Mouse (Mus musculus) thymus, postnatal 4 days (tissue): ENCODE measurements at regions not wholly inside any gene's neighbourhood (a gene's known extent, or its start where the extent isn't known, plus 50 kb on each side); places are given as distances from the start of the nearest gene placed in this dataset.

Experiments
- DNase-seq: peaks from one replicate; pipeline ENCODE4 v3.0.0; 2021

DNA sequence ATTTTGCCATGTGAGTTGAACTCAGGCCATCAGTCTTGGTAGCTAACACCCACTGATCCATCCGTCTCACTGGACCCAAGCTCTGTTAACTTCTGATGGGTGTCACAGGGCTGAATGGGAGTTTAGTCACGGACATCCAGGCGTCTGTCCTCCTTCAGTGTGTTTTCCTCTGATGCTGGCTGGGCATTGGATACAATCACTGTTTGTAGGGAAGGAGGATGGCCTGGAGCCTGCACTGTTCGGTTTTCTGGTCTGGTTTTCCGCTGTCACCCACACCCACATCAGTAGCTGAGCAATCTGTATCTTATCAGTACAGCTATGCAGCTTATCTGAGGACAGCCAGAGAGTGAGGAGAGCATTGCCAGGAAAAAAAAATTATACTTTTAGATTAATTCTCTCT is 207.7 kb upstream of the Pde3a start:
- no peak for DNase-seq

DNA sequence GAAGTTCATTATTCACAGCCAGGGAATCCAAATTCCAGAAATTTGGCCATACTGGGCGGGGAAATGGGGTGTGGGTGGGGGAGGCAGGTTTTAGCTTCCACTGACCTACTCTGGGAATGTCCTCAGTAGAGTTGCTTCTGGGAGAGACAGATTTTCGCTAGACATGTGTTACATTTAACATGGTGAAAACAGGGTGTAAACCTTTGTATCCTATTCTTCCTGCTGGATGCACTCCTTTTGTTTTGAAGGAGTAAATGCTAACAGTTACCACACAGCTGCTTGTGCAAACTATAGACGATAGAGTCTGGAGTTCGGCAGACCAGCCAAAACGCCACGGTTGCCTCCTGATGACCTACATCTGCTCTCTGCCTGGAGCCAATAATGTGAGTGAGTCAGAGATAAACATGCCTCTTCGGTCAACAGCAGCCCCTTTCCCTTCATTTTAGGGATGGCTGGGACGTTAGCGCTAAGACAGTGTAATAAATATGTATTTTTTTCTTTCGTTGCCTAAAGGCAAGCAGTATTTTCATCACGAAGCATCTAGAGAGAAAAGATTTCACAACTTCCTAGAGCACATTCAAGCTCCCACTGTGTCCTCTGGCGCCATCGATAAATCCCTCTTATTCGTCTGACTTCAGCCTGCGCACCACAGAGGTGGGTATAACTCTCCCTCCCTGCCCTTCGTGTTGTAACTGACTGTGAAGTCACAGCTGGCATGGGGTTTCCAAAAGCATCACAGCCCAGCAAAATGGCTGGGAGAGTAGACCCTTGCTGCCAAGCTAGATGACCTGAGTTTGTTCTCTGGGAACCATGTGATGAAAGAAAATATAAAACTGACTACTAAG is 207.1 kb upstream of the Pde3a start:
- no peak for DNase-seq

DNA sequence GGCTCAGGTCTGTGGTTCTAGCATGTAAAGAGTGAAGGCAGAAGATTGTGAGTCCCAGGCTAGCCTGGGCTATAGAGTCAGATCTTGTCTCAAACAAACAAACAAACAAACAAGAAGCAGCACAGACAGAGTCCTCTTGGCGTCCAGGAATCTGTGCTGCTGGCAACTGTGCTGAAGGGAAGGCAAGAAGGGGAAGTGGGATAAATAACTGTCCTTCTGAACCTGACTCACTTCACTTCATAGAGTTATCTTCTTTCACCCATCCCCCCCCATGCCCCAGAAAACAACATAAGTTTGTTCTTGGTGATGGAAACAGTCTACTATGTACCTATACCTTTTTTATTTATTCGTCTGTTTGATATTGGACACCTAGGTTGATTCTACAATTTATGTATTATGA is 200.8 kb upstream of the Pde3a start:
- DNase-seq, result no peak

DNA sequence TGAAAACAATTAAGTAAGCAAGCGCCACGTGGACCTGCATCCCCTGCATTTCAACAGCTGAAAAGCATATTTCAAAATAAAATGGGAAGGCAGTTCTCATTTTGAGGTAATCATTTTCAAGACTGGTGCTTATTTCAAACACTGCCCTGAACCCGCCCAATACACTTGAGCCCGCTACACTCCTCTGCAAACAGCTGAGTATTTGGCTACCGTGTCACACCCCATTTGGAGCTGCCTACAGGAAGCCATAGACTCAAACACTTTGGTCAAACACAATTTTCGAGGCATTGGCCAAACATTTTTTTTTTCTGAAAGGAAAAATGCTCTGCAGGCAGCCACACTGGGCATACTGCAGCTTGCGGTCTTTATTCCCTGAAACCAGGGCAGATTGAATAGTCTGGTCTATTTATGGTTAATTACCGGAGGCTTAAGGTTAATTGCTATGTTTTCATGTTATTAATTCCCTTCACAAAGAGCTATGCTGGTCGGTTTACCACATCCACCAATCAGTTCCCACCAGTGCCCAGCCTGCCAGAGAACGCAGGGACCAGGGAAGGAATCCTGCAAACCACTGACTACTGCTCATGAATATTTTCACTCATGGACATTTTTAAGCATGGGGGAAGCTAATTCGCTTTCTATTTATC is 198.9 kb upstream of the Pde3a start:
- no peak for DNase-seq

DNA sequence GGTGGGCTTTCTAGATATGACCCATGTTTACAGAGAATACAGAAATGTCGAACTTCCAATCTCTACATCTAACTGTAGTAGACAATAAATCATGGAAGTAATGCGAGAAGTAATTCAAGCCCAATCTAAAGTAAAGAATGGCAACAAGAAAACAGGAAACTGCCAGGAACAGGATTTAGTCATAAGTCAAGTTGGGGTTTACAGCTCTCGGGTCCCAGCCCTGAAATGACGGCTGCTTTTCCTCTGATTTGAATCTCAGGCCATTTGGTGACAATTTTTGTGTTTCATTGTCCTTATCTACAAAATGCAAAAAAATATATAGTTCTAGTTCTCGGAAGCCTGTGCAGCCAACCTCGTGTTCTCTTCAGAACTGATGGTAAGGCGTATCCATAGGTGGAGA is 195.0 kb upstream of the Pde3a start:
- DNase-seq, result no peak

DNA sequence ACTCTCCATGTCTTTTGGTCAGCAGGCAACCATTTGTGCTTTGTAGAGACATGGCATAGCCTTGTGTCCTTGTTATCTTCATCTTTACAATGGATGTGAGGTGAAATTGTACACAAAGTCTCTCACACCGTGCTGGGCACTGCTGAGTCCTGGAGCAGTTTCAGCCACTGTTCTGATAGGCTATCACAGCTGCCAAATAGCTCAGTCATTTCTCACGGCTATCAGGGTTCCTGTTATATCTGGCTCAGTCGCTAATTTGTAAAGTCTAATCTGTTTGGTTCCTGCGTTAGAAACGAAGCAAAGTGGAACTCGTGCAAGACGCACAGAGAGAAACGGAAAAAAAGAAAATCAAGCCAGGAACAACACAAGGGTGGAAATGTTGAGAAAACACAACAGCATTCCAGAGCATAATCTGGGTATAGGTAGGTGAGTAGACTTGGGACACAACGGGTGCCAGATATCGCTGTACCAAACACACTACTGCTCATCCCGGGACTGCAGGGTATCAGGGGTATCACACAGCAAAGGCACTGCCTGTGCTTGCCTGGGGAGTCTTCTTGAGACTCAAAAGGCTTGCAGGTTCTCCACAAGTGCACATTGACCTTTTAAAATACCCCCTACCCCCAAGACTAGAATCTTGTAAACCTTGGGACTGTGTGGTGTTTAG is 189.7 kb upstream of the Pde3a start:
- DNase-seq, result no peak

DNA sequence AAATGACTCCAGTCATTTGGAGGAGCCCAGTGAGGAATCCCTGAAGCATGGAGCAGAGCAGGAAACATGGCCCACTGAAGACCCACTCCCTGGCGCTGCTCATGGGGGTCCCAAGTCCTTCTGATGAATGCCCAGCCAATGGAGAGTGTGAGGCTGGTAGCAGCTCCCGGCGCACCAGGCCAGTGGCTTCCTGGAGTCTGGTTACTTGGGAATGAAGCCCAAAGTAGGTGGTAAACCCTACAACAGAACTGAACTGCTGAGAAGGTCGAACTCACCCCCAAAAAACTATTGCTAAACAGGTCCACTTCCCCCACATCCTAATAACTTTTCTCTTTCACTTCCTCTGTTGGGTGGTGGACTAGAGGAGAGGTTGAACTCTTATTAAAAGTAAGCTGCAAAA is 183.3 kb upstream of the Pde3a start:
- no peak for DNase-seq

DNA sequence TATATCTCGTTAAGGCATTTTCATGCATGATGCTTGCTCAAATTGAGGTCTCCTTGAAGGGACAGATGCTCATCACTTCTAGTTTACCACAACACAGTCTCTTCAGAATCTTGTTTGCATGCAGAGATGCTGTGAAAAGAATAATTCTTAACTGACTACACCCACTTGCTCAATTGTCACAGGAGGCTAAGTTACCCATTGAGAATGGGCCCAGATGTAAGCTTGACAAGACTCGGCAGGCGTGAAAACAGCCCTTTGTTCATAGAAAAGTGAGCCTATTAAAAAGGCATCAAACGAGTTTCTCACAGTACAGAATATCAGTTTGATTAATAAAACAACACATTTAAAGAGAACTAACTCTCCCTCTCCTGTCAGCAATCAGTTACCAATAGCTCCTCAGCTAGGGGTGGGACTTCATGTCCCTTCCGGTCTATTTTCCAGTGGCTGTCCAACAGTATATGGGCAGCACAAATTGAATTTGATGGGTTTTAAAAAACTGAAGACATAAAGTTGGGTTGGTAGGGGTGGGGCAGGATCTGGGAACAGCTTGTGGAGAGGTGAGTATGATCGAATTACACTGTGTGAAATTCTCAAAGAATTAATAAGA is 180.1 kb upstream of the Pde3a start:
- no peak for DNase-seq

DNA sequence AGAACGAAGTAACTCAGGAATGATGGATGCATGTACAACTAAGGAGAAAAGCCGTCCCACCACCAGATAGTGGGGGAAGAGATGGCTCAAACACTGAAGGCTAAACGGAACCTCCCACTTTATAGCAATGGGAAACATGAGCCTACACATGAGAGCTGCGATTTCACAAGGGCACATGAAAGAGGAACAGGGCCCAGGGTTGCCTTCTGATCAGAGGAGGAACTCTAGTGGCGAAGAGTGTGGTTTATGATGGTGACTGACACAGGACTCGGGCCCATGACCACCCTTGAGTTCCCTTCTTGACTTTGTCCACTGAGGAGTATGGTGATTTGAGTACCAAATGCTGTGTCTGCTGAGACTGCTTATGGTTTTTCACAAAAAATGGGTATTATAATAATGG is 179.2 kb upstream of the Pde3a start:
- no peak for DNase-seq

DNA sequence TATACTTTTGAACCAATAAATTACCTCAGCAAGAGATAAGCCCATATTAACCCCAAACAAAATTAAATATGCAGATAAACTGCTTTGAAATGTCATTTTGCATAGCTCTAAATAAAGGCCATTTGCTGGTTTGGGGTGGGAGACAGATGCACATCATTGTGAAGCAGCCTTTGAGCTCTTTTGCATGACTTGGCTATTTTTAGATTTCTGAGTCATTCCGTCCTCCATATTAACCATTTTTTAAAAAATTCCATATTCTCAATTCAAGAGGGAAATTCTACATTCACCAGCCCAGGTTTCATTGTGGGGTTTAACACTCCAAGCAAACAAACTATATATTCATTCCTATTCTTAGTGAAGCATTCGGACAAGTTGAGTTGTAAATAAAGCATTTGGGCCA is 177.6 kb upstream of the Pde3a start:
- no peak for DNase-seq

DNA sequence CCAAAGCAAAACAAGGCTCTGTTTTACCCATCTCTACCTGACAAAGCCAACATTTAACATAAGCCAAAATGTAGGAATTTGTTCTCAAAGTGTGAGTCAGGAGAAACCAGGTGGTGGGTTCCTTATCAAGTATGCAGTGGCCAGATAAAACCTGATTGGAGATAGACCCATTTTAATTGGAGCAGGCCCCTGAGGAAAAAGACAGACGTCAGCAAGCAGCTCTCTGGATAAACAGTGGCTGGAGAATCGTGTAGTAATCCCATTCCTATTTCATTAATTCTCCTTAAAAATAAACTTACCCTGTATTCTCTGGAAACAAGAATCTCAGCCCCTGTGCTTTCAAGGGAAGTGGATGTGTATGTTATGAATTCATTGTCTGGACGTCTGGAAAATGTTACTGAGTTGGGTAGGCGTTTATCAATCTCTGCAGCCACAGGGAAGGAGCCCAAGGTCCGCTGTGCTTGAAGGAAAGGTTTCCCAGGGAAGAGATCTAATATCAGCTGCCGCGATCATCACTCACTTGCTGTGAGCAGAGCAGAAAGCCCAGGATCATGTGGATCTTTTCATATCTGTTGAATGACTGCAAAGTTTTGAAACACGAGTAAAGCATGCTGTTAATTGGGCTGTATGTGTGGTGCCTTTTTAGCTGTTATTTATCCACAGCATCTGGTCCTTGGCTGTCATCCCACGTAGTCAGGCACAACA is 157.8 kb upstream of the Pde3a start:
- no peak for DNase-seq

DNA sequence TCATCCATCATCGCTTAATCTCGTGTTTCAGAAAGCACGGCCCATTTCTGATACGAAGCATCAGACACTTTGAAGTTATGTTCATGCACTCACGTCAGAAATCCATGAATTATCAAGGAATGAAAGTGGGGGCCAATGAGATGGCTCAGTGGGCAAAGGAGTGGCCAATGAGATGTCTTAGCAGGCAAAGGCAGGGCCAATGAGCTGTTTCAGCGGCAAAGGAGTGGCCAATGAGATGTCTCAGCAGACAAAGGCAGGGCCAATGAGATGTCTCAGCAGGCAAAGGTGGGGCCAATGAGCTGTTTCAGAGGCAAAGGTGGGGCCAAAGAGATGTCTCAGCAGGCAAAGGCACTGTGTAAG is 157.3 kb upstream of the Pde3a start:
- no peak for DNase-seq

DNA sequence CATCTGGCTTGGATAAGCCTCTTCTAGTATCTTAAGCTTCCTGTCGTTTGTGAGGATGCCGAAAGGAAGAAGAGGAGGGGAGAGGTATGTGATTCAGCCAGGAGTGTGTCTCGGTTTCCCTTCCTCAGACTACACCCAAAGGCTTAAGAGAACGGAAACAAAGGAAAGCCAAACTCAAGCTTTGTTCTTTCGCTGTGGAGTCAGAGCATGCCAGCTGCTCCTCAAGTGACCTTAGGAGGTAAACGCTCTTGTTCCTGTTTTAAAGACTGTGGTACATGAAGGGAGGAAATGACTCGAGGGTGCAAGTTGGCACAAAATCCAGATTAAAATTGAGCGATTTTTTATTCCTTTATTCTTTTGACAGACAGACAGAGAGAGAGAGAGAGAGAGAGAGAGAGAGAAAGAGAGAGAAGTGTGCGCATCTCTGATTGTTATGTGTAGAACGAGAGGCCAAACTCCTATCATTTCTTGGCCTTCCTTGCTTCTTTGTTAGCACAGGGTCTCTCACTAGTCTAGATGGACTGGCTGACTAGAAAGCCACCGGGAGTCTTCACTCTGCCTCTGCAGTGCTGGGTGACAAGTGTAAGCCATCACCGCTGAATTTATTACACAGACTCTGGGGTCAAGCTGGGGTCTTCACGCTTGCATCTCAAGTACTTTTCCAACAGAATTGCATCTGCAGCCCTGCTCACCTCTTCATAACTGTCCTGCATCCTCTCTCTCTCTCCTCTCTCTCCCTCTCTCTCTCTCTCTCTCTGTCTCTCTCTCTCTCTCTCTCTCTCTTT is 151.5 kb upstream of the Pde3a start:
- no peak for DNase-seq

DNA sequence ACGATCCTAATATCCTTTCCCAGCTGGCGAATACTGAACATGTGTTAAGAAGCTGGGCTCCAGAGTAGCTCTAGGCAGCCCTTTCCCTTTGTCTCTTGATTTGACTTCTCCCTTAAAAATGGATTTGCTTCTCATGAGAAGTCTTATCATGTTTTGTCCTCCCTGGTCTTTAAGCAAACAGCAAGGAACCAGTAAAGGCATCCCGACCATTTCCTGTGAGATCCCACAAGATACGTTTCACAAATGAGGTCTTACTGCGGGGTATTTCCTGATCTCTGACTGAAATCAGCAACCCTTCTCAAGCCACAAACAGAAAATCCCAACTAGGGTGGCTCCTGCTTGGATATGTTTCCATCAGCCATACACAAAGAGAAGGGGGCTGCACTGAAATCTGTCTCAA is 130.8 kb upstream of the Pde3a start:
- no peak for DNase-seq

DNA sequence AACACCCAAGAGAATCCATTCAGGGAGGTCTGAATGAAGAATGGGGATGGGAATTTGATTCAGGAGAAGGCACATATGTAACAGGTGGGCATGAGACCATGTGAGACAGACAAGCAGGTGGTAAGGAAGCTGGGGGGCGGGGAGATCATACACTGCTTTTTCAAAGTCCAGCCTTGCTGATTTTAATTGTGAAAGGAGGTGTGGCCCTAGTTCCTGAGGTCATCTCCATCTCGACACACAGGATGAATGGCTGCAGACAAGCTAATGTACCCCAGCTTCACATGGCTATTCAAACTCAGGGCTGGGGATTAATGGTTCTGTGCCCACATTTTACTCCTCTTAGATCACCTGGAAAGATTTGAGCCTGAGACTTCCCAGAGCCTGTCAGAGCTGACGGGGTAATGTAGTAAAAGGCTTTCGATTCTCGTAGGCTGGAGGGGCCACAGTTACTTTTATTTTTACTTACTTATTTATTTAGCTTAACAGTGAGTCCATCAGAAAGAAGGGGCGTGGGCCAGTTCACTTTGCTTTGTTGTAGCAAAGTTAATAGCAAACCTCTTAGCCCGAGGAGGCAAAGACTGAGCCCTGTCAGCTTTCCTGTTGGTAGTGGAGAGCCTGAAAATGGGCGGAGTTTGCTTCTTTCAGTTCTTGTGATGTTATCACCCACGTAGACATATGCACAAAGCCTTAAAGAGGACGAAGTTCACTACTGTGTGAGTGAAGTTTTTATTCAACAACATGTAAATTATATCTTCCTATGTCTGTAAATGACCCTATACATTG is 122.3 kb upstream of the Pde3a start:
- no peak for DNase-seq

DNA sequence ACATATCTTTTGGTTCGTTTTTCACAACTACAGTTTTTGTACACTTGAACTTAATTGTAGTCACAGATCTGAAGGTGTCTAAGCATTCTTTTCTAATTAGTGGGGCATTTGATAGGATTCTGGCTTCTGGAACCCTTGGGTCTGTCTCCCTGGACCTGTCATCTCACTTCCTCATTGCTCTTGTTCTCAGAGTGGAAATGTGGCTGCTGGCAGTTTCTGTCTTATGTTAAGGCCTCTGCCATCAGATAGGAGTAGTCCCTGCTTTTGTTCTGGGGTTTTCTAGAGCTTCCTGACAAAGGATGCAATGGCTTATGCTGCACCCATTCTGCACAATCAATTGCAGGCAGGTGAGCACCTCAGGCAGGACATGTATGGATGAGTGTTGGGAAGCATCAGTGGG is 119.5 kb upstream of the Pde3a start:
- no peak for DNase-seq

DNA sequence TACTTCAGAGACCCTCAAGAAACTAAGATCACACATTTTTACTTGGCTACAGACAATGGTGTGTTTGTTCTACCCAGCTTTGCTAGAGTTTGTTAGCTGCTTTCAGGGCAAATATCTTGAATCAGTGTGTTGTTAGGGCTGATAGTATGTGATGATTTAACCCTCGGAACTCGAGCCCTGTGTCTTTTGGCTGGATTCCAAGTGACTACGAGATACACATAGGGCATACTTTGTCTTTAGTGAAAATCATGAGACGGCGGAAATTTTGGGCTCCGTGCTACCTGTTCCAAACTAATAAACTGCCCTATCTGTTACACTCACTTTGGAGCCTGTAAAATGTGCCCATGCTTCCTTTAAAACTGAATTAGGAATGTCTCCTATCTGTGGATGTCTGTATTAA is 114.9 kb upstream of the Pde3a start:
- DNase-seq, result no peak

DNA sequence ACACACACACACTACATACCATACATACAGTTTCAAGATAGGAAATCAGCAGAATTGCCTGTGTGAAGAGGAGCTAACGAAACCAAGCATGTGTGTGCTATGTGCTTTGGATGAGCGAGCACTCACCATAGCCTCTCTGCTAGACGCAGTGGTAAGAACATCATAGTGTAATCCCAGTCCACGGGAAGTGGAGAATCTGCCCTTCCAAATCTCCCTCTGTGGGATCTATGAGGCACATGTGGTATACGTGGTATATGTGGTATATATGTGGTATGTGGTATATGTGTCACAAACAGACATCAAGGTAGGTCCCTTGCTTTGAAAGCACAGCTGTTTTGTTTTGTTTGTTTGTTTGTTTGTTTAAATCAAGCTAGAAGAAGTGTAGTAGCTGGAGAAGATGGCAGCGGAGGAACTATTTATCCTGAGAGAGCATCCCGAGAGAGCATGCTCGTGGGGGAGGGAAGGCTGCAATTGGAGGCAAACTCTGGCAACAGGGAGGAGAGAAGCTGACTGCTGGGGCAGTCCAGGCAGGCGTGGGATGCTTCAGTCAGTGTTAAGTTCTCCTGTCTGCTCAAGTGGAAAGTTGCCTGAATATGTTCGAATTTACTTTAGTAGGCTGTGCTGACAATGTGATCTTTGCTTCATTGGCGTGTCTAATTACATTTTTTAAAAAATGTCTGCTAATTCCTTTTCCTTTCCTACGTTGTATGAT is 112.2 kb upstream of the Pde3a start:
- no peak for DNase-seq

DNA sequence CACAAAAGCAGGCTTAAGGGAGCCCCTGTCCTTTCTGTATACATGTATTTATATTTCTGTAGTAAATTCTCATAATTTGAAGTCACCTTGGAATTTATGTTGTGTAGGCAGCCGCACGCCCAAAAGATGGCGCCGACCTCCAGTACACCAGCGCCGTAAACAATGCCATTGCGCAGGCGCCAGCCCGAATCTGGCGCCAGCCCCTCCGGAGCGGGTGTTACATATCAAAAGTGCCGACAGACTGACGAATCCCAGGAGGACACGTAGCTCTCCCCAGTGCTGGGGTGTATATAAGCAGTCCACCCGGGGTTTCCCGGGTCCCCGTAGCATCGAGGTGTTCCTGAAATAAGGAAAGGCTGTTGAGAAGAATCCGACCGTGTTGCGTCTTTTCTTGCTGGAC is 108.1 kb upstream of the Pde3a start:
- no peak for DNase-seq

DNA sequence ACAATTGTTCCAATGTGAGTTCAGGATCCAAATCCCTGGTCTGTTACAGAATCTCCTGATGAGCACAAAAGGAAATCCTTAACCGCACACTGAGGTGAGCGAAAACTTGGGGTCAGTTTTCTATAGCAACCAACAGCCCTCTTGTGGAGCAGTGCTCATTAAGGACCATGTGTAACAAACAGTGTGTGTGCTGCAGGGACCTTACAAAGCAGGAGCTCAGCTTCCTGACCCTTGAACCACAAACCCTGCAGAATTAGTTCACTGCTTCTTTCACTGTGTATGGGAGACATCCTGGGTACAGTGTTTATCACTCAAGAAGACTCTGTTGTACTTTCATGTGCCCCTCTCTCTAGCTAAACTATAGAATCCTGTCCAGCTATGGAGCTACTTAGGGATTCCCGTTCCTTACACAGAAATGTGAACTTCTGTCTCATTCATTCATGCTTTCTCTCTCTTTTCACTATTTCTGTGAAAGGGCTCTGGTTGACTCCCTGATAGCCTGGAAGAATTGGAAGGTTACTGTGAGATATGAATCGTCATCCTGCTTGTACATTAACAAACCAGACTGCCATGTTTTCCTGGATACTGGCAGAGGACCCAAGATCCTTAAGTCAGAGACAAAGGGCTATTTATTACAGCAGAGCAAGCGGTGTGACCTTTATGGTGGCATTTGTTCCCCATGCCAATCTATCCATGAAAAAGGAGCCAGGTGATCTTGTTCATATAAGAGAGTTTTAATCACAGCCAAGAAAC is 100.5 kb upstream of the Pde3a start:
- DNase-seq, result no peak
